Mouse (Mus musculus) heart, embryonic 14.5 days (tissue): Measurements from ENCODE around the gene Slit1. TPM values are rescaled to one million over a fixed set of nuclear protein-coding genes. Genes with fewer than 3 reads are reported as not detected.
A peak's percentile ranks its signal among the peaks of the same experiment; 100 is the strongest.

Source experiments
- ATAC-seq: fragments of 200-750 bp; cut with Nextera tagmentation; 2 replicates; pipeline ENCODE4 v1.8.0; 2017; ENCODE audit warnings: low read depth, moderate TSS enrichment; ENCODE audit not compliant: insufficient number of reproducible peaks, insufficient read depth, low FRiP score
- H3K27ac ChIP-seq, 2 experiments: fragments of 200-500 bp in 1 of 2; fragments of 300-500 bp in 1 of 2; sonication (generic) in 1 of 2; replicated peaks in 1 of 2; 2 replicates each; pipeline ENCODE4 v1.5.1; 2012 to 2014; ENCODE audit warnings: low read depth in 2 of 2, low read length in 2 of 2, control low read depth in 1 of 2, mild to moderate bottlenecking in 1 of 2, mixed read lengths in 1 of 2; ENCODE audit not compliant: control insufficient read depth in 1 of 2, insufficient read depth in 1 of 2
- H3K27me3 ChIP-seq: fragments of 300-500 bp; sonication (generic); 2 replicates; pipeline ENCODE4 v1.6.1; 2014; ENCODE audit warnings: mild to moderate bottlenecking, low read length, control low read depth; ENCODE audit not compliant: control insufficient read depth, insufficient read depth
- H3K36me3 ChIP-seq: fragments of 300-500 bp; sonication (generic); 2 replicates; pipeline ENCODE4 v1.6.1; 2014; ENCODE audit warnings: mild to moderate bottlenecking, control low read depth, low read length, mixed read lengths; ENCODE audit not compliant: control insufficient read depth, insufficient read depth
- H3K4me1 ChIP-seq, 2 experiments: fragments of 200-500 bp in 1 of 2; fragments of 300-500 bp in 1 of 2; sonication (generic) in 1 of 2; 2 replicates each; pipeline ENCODE4 v1.6.1; 2012 to 2014; ENCODE audit warnings: low read length in 2 of 2, control low read depth in 1 of 2, mixed read lengths in 1 of 2; ENCODE audit not compliant: control insufficient read depth in 2 of 2, insufficient read depth in 2 of 2
- H3K4me2 ChIP-seq: fragments of 300-500 bp; sonication (generic); 2 replicates; pipeline ENCODE4 v1.6.1; 2014; ENCODE audit warnings: mild to moderate bottlenecking, low read length
- H3K4me3 ChIP-seq, 2 experiments: fragments of 200-500 bp in 1 of 2; fragments of 300-500 bp in 1 of 2; sonication (generic) in 1 of 2; 2 replicates each; pipeline ENCODE4 v1.5.1; 2012 to 2014; ENCODE audit warnings: low read length in 2 of 2, mild to moderate bottlenecking in 2 of 2, control low read depth in 1 of 2, low read depth in 1 of 2, moderate library complexity in 1 of 2; ENCODE audit not compliant: control insufficient read depth in 1 of 2, insufficient read depth in 1 of 2
- H3K9ac ChIP-seq: fragments of 300-500 bp; sonication (generic); 2 replicates; pipeline ENCODE4 v1.6.1; 2014; ENCODE audit warnings: mild to moderate bottlenecking, low read length
- H3K9me3 ChIP-seq: fragments of 300-500 bp; sonication (generic); 2 replicates; pipeline ENCODE4 v1.6.1; 2016; ENCODE audit warnings: low read length, control low read depth; ENCODE audit not compliant: control insufficient read depth
- WGBS: fragments of 180-500 bp; shearing (Covaris S2); extraction: QIAGEN DNeasy Blood & Tissue Kit; methylation state at CpG from one replicate; pipeline ENCODE4 v1.1.7; 2014; 5-methylcytosine and 5-hydroxymethylcytosine counted together
- polyA plus RNA-seq: library from polyadenylated mRNA; unstranded; fragments of >200 nt; fragmentation: Nextera tagmentation; extraction: Ambion mirVana; gene quantifications from 2 replicates; pipeline ENCODE4 v1.2.1, GENCODE M21; 2014

The Slit1 gene
- polyA plus RNA-seq, 1 experiment from 2014 or later: not detected

- no peak overlapping the region for H3K27ac ChIP-seq
- 37% methylated on average over 15 of the region's 15 CpGs for WGBS
- no peaks in the 10 kb centered on the region for H3K9me3 ChIP-seq
- H3K4me3 ChIP-seq: no peak overlapping the region
- H3K4me1 ChIP-seq: peaks cover 8 to 11% of the 10 kb centered on the region in 2 experiments; a peak in 3 of 4 replicates
- H3K36me3 ChIP-seq: no peaks in the 10 kb centered on the region
- no peak overlapping the region for H3K9ac ChIP-seq
- no peak for ATAC-seq
- H3K27me3 ChIP-seq: peaks cover 52% of the 10 kb centered on the region
- H3K4me2 ChIP-seq: no peak overlapping the region
Observed at GRCm38 (mm10) chr19:41745941-41746557, 2.6 kb upstream of the Slit1 start.

GRCm38 (mm10) chr19:41738896-41739295 lies 4.6 kb downstream of the Slit1 start:
- ATAC-seq: no peak
- Histone ChIP-seq H3K4me3 (no peak overlapping the region), H3K36me3 (no peaks in the 10 kb centered on the region), H3K27me3 (peaks cover 76% of the 10 kb centered on the region), H3K4me2 (no peak overlapping the region), H3K27ac (no peak overlapping the region), H3K4me1 (peaks cover 5 to 20% of the 10 kb centered on the region in 2 experiments; a peak in 3 of 4 replicates), H3K9ac (no peak overlapping the region), H3K9me3 (no peaks in the 10 kb centered on the region)
- 15% methylated on average over 4 of the region's 4 CpGs for WGBS

DNA sequence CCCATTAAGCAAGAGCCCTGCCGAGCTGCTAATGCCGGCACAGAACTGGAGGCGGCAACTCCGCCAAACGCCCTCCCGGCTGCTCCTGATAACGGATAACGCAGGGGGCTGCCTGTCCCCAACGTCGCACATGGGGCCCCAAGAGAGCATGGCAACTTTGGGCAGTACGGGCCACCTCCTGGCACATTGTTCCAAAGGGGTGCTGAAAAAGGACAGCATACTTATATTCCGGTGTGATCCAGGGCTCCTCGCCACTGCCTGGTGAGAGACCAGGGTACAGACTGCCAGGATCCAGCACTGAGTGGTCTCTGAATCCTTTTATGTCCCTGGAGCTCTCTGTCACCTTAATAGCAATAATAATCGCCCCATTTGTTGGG lies 5.0 kb downstream of the Slit1 start:
- Histone ChIP-seq H3K36me3 (no peaks in the 10 kb centered on the region), H3K27ac (no peak overlapping the region), H3K4me2 (peak overlapping the region; percentile 46), H3K4me3 (no peak overlapping the region), H3K9ac (no peak overlapping the region), H3K9me3 (no peaks in the 10 kb centered on the region), H3K27me3 (peaks cover 71% of the 10 kb centered on the region), H3K4me1 (peaks cover 5 to 16% of the 10 kb centered on the region in 2 experiments; a peak in 3 of 4 replicates)
- ATAC-seq: no peak
- 6% methylated on average over 14 of the region's 14 CpGs for WGBS

DNA sequence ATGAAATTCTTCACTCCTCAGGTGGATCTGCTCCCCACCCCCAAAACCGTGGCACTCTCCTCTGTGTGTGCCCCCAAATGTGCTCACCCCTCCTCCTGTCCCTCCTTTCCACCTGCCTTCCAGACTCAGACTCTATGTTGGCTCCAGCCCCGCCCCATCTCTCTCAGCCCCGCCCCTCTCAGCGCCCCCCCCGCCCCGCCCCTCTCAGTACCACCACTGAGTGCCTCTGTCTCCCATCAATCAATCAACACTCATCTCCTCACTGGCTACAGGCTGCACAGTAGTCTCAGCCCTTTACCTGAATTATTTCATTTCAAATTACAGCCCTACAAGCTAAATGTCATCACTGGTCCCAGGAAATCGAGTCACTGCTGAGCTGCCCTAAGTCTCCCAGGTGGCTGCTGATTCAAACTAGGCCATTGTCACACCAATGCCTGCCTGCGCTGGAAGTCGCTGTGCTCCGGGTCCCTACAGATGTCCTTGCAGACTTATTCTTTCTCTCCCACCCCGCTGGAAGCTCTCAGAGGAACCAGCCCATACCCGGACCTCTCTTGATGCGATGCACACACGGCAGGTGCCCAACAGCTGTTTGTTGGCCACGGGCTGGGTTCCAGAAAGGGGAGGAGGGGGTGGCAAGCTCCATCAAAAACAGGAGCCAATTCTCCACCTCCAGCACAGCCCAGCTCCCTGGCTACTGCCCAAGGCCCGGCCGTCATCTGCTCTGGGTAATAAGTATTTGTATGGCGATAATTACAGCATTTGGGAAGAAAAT lies 5.6 kb downstream of the Slit1 start:
- no peaks in the 10 kb centered on the region for H3K9me3 ChIP-seq
- 2% methylated on average over 16 of the region's 18 CpGs for WGBS
- no peak overlapping the region for H3K9ac ChIP-seq
- H3K4me1 ChIP-seq: peaks cover 0 to 10% of the 10 kb centered on the region in 2 experiments; a peak in 3 of 4 replicates
- no peaks in the 10 kb centered on the region for H3K36me3 ChIP-seq
- no peak for ATAC-seq
- no peak overlapping the region for H3K4me3 ChIP-seq
- H3K27ac ChIP-seq: no peak overlapping the region
- peaks cover 65% of the 10 kb centered on the region for H3K27me3 ChIP-seq
- peak overlapping the region; percentile 46 for H3K4me2 ChIP-seq

- Histone ChIP-seq H3K9me3 (peaks cover 8% of the 10 kb centered on the region; the same call in 1 of the 2 replicates), H3K4me1 (peaks cover 0 to 9% of the 10 kb centered on the region in 2 experiments; a peak in 1 of 4 replicates), H3K4me3 (no peak overlapping the region), H3K9ac (no peak overlapping the region), H3K4me2 (no peak overlapping the region), H3K27me3 (peaks cover 35% of the 10 kb centered on the region), H3K36me3 (no peaks in the 10 kb centered on the region), H3K27ac (no peak overlapping the region)
- WGBS: 19% methylated on average over 10 of the region's 10 CpGs
- no peak for ATAC-seq
Observed at GRCm38 (mm10) chr19:41734685-41735084, 8.8 kb downstream of the Slit1 start.

DNA sequence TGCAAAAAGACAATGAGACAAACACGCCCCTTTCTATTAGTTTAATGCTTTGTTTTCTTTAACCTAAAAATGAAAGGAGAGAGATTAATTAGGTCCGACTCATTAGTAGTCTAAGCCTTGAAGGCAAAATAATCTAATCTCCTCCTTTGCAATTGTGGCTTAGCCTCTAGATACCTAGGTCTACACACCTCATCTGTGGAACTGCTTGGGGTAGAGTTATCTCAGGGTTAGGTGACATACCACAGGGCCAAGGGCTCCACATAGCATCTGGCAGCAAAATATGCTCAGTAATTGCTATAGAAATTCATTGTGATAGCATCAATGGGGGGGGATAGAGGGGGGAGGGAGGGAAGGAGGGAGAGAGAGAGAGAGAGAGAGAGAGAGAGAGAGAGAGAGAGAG lies 18.0 kb downstream of the Slit1 start:
- Histone ChIP-seq H3K27ac (no peak overlapping the region), H3K9me3 (no peaks in the 10 kb centered on the region), H3K4me3 (no peak overlapping the region), H3K4me1 (peaks cover 0 to under 1% of the 10 kb centered on the region in 2 experiments; a peak in 1 of 4 replicates), H3K27me3 (no peaks in the 10 kb centered on the region), H3K9ac (no peak overlapping the region), H3K4me2 (no peak overlapping the region), H3K36me3 (no peaks in the 10 kb centered on the region)
- no peak for ATAC-seq
- 64% methylated on average over 2 of the region's 2 CpGs for WGBS

GRCm38 (mm10) chr19:41724831-41725470 lies 18.5 kb downstream of the Slit1 start:
- Histone ChIP-seq H3K27ac (no peak overlapping the region), H3K9me3 (no peaks in the 10 kb centered on the region), H3K4me2 (no peak overlapping the region), H3K4me1 (peaks cover 0 to 5% of the 10 kb centered on the region in 2 experiments; a peak in 1 of 4 replicates), H3K9ac (no peak overlapping the region), H3K36me3 (no peaks in the 10 kb centered on the region), H3K4me3 (no peak overlapping the region), H3K27me3 (no peaks in the 10 kb centered on the region)
- WGBS: 37% methylated on average over 9 of the region's 9 CpGs
- no peak; the same call in 1 of the 2 replicates for ATAC-seq
